Mouse (Mus musculus) embryonic facial prominence, embryonic 12.5 days (tissue): ENCODE data around the gene Cers6. TPM values are rescaled to one million over a fixed set of nuclear protein-coding genes. Genes with fewer than 3 reads are reported as not detected.

ENCODE experiments used
- ATAC-seq: fragments of 200-750 bp; cut with Nextera tagmentation; 2 replicates; pipeline ENCODE4 v1.8.0; 2017; ENCODE audit not compliant: insufficient number of reproducible peaks, insufficient read depth, low FRiP score, low TSS enrichment
- H3K27ac ChIP-seq: fragments of 300-500 bp; sonication (generic); 2 replicates; pipeline ENCODE4 v1.5.1; 2016; ENCODE audit warnings: mild to moderate bottlenecking
- H3K27me3 ChIP-seq: fragments of 300-500 bp; sonication (generic); 2 replicates; pipeline ENCODE4 v1.6.1; 2016; ENCODE audit warnings: mild to moderate bottlenecking, moderate library complexity
- H3K36me3 ChIP-seq: fragments of 300-500 bp; sonication (generic); 2 replicates; pipeline ENCODE4 v1.6.1; 2016; ENCODE audit warnings: mild to moderate bottlenecking
- H3K4me1 ChIP-seq: fragments of 300-500 bp; sonication (generic); 2 replicates; pipeline ENCODE4 v1.6.1; 2016
- H3K4me2 ChIP-seq: fragments of 300-500 bp; sonication (generic); replicated peaks from 2 replicates; pipeline ENCODE4 v1.6.1; 2016; ENCODE audit warnings: mild to moderate bottlenecking, moderate library complexity
- H3K4me3 ChIP-seq: fragments of 300-500 bp; sonication (generic); 2 replicates; pipeline ENCODE4 v1.5.1; 2016; ENCODE audit warnings: mild to moderate bottlenecking
- H3K9ac ChIP-seq: fragments of 300-500 bp; sonication (generic); 2 replicates; pipeline ENCODE4 v1.6.1; 2016; ENCODE audit warnings: mild to moderate bottlenecking, moderate library complexity
- H3K9me3 ChIP-seq: fragments of 300-500 bp; sonication (generic); 2 replicates; pipeline ENCODE4 v1.6.1; 2016; ENCODE audit warnings: mild to moderate bottlenecking, moderate library complexity
- WGBS: fragments of 180-500 bp; shearing (Covaris S2); methylation state at CpG from one replicate; pipeline ENCODE4 v1.1.7; 2016; 5-methylcytosine and 5-hydroxymethylcytosine counted together
- polyA plus RNA-seq: library from polyadenylated mRNA; unstranded; fragments of >200 nt; fragmentation: Nextera tagmentation; extraction: Ambion mirVana; gene quantifications from 2 replicates; pipeline ENCODE4 v1.2.1, GENCODE M21; 2016

The Cers6 gene
- polyA plus RNA-seq, 1 experiment from 2014 or later, result 31.4 TPM

GRCm38 (mm10) chr2:69053210-69053858 is 192.1 kb downstream of the Cers6 start:
- Histone ChIP-seq H3K36me3 (no peaks in the 10 kb centered on the region), H3K4me1 (peaks cover 8% of the 10 kb centered on the region; the same call in 1 of the 2 replicates), H3K9ac (no peak overlapping the region), H3K27me3 (no peaks in the 10 kb centered on the region), H3K27ac (no peak overlapping the region), H3K4me2 (no peak overlapping the region), H3K9me3 (no peaks in the 10 kb centered on the region), H3K4me3 (no peak overlapping the region)
- WGBS, result 74% methylated on average over 4 of the region's 4 CpGs
- ATAC-seq, result no peak

DNA sequence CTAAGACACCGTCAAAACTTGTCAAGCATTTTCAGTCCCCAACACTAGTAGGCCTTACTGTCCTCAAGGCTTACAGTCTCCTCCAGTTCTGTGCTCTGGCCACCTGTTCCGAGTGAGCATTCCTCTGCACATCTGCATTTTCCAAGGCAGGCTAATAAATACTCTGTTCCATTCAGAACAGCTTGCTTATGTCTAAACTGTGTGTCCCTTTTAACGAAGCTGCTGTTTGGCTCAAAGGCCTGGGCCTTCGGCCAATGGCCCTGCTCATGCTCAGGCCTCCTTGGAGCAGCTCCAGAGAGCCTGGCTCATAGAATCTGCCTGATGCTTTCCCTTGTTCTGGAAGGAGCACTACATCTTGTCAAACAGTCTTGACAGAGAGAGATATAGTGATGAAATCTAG is 193.0 kb downstream of the Cers6 start:
- no peak overlapping the region for H3K4me3 ChIP-seq
- no peaks in the 10 kb centered on the region for H3K9me3 ChIP-seq
- H3K27ac ChIP-seq, result no peak overlapping the region
- H3K4me2 ChIP-seq, result no peak overlapping the region
- no peak for ATAC-seq
- WGBS, result 83% methylated on average over 4 of the region's 4 CpGs
- no peaks in the 10 kb centered on the region for H3K27me3 ChIP-seq
- H3K4me1 ChIP-seq, result peaks cover 4% of the 10 kb centered on the region; the same call in 1 of the 2 replicates
- H3K9ac ChIP-seq, result no peak overlapping the region
- H3K36me3 ChIP-seq, result no peaks in the 10 kb centered on the region

DNA sequence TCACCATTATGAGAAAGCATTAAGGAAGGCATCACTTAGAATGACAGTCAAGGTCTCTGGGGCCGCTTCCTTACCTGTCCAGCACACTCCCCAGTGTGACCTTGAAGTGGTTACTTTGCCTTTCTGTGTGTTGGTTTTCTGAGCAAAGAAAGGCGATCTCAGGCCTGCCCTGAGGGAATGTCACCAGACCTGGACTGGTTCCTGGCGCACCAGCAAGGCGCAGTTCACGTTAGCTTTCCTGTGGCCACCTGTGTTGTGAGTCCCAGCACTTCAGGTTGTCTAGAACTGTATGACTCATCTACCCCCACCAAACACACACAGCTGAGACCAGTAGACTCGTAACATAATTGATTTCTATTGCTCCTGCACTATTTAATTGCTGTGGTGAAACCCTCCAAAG is 193.9 kb downstream of the Cers6 start:
- Histone ChIP-seq H3K4me2 (no peak overlapping the region), H3K4me1 (no peaks in the 10 kb centered on the region), H3K36me3 (no peaks in the 10 kb centered on the region), H3K9ac (no peak overlapping the region), H3K27me3 (no peaks in the 10 kb centered on the region), H3K27ac (no peak overlapping the region), H3K9me3 (no peaks in the 10 kb centered on the region), H3K4me3 (no peak overlapping the region)
- ATAC-seq, result no peak
- 85% methylated on average over 6 of the region's 6 CpGs for WGBS

GRCm38 (mm10) chr2:69061313-69061712 is 200.1 kb downstream of the Cers6 start:
- Histone ChIP-seq H3K9me3 (no peaks in the 10 kb centered on the region; the same call in 1 of the 2 replicates), H3K4me3 (no peak overlapping the region), H3K4me2 (no peak overlapping the region), H3K27me3 (no peaks in the 10 kb centered on the region), H3K27ac (no peak overlapping the region), H3K4me1 (no peaks in the 10 kb centered on the region), H3K9ac (no peak overlapping the region), H3K36me3 (no peaks in the 10 kb centered on the region)
- ATAC-seq, result no peak

DNA sequence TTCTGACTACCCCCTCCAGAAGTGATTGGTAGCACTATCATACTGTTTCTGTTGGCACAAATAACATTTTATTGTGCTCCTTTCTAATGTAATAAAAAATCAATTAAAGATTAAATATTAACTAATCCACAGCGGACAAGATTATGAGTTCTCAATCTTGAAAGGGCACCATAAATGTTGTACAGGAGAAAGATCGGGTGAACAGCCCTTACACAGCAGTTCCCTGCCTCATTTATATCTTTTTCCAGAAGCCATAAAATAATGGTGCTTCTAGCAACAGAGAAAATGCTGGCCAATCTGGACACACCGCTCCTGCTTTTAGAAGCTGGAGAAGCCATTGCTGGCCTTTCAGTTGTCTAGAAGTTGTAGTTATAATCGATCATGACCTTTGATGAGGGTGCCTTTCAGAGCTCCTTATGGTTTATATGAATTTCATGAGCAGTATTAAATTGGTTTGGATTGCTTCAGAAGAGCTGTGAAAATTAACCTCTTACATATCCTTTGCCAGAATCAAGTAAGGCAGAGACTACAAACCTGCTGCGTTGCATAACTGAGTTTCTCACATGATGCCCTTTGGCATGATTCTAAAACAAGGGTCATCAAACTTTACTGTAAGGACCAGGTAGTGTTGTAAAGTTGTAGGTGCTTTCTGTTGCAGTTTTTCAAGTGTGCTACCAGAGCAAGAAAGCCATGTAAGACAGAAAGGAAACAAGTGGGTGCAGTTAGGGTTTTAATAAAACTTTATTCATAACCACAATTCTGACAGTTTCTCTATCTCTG is 200.9 kb downstream of the Cers6 start:
- ATAC-seq, result no peak
- WGBS, result 95% methylated on average over 5 of the region's 5 CpGs
- H3K4me3 ChIP-seq, result no peak overlapping the region

GRCm38 (mm10) chr2:69064759-69065158 is 203.5 kb downstream of the Cers6 start:
- no peak overlapping the region for H3K9ac ChIP-seq
- 88% methylated on average over 6 of the region's 6 CpGs for WGBS

More for the DNA sequence above, 200.9 kb downstream of the Cers6 start:
- Histone ChIP-seq H3K36me3 (no peaks in the 10 kb centered on the region), H3K9me3 (no peaks in the 10 kb centered on the region; the same call in 1 of the 2 replicates), H3K4me2 (no peak overlapping the region), H3K9ac (no peak overlapping the region), H3K27me3 (no peaks in the 10 kb centered on the region), H3K27ac (no peak overlapping the region), H3K4me1 (no peaks in the 10 kb centered on the region)

GRCm38 (mm10) chr2:69071440-69072235 is 210.4 kb downstream of the Cers6 start:
- Histone ChIP-seq H3K27me3 (no peaks in the 10 kb centered on the region), H3K9ac (no peak overlapping the region), H3K4me2 (no peak overlapping the region), H3K9me3 (no peaks in the 10 kb centered on the region), H3K4me1 (peaks cover 9% of the 10 kb centered on the region; the same call in 1 of the 2 replicates), H3K4me3 (no peak overlapping the region), H3K27ac (no peak overlapping the region), H3K36me3 (no peaks in the 10 kb centered on the region)
- WGBS, result 62% methylated on average over 7 of the region's 7 CpGs
- ATAC-seq, result no peak

More at GRCm38 (mm10) chr2:69064759-69065158, 203.5 kb downstream of the Cers6 start:
- ATAC-seq, result no peak
- Histone ChIP-seq H3K27ac (no peak overlapping the region), H3K4me1 (no peaks in the 10 kb centered on the region), H3K36me3 (no peaks in the 10 kb centered on the region), H3K4me3 (no peak overlapping the region), H3K27me3 (no peaks in the 10 kb centered on the region), H3K9me3 (no peaks in the 10 kb centered on the region; the same call in 1 of the 2 replicates), H3K4me2 (no peak overlapping the region)

DNA sequence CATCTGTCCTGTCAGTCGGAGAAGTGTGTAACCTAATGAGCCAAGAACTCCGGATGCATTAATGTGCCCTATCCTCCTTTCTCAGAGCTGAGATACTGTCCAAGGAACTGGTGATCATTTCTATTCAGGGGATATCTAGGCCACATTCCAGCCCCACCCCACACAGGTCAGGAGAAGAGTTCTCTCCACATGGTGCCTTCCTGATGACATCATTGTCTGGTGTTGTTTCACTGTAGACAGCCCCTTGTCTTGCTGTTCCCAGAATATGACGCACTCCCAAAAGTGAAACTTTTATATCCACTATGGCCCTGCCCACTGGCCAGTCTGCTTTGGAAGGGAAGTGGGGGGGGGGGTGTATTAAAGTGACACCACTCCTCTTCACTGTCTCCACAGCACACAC is 215.9 kb downstream of the Cers6 start:
- ATAC-seq, result no peak
- H3K4me3 ChIP-seq, result no peak overlapping the region
- H3K36me3 ChIP-seq, result no peaks in the 10 kb centered on the region
- H3K4me2 ChIP-seq, result no peak overlapping the region
- 85% methylated on average over 3 of the region's 3 CpGs for WGBS
- H3K27me3 ChIP-seq, result no peaks in the 10 kb centered on the region
- no peaks in the 10 kb centered on the region for H3K9me3 ChIP-seq
- H3K9ac ChIP-seq, result no peak overlapping the region
- peaks cover 9% of the 10 kb centered on the region; the same call in 1 of the 2 replicates for H3K4me1 ChIP-seq
- no peak overlapping the region for H3K27ac ChIP-seq

GRCm38 (mm10) chr2:69080760-69081159 is 219.5 kb downstream of the Cers6 start:
- no peaks in the 10 kb centered on the region for H3K27me3 ChIP-seq
- no peak overlapping the region for H3K4me2 ChIP-seq
- no peak overlapping the region for H3K27ac ChIP-seq
- no peaks in the 10 kb centered on the region for H3K9me3 ChIP-seq
- no peak overlapping the region for H3K9ac ChIP-seq
- no peak for ATAC-seq
- WGBS, result 43% methylated on average over 1 of the region's 1 CpGs
- no peaks in the 10 kb centered on the region for H3K36me3 ChIP-seq
- H3K4me1 ChIP-seq, result peaks cover 14% of the 10 kb centered on the region; the same call in 1 of the 2 replicates
- no peak overlapping the region for H3K4me3 ChIP-seq

DNA sequence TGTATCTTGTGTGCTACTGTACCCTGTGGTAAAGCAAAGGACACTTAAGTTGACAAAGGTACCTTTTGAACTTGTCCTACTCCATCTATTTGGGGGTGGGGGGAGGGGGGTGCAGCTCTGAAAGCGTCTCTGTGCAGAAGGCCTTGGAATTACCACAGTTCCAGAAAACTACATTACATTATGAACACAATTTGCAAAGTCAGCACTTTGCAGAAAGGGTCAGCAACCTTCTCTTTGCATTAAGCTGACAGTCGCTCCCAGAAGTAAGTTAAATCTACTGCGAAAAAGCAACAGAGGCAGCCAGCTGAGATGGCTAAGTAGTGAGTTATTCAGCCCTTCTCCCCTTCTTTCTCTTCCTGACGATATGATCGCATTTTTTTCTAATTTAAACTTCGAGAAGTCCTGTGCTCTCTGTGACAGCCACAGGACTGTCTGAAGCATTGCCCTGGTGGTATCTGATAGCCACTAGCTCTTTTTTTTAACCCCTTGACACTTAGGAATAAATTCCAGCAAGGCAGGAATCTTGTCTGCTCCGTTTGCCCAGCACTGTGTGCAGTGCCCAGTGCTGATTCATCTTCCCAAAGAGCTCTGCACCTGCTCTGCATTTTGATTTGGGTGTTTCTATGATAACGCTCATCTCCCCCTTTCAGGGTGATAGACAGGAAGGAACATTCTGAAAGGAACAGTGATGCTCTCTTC is 221.4 kb downstream of the Cers6 start:
- H3K27me3 ChIP-seq, result no peaks in the 10 kb centered on the region
- no peak for ATAC-seq
- 52% methylated on average over 8 of the region's 8 CpGs for WGBS
- no peak overlapping the region for H3K4me2 ChIP-seq
- no peak overlapping the region for H3K9ac ChIP-seq
- no peak overlapping the region for H3K27ac ChIP-seq
- H3K4me1 ChIP-seq, result peaks cover 23% of the 10 kb centered on the region
- H3K36me3 ChIP-seq, result no peaks in the 10 kb centered on the region
- H3K4me3 ChIP-seq, result no peak overlapping the region
- H3K9me3 ChIP-seq, result no peaks in the 10 kb centered on the region

- no peak for ATAC-seq
- 88% methylated on average over 3 of the region's 3 CpGs for WGBS
These were observed 221.9 kb downstream of the Cers6 start for GRCm38 (mm10) chr2:69083198-69083509.

More at GRCm38 (mm10) chr2:69083198-69083509, 221.9 kb downstream of the Cers6 start:
- no peaks in the 10 kb centered on the region for H3K9me3 ChIP-seq
- H3K4me3 ChIP-seq, result no peak overlapping the region
- H3K4me1 ChIP-seq, result peaks cover 23% of the 10 kb centered on the region
- H3K4me2 ChIP-seq, result no peak overlapping the region
- no peak overlapping the region for H3K9ac ChIP-seq
- H3K36me3 ChIP-seq, result no peaks in the 10 kb centered on the region
- no peak overlapping the region for H3K27ac ChIP-seq
- H3K27me3 ChIP-seq, result no peaks in the 10 kb centered on the region
